Mouse (Mus musculus) CH12.LX (cell line): Measurements from ENCODE around the gene Dgka.

Source experiments
- CTCF ChIP-seq, 2 experiments: IDR thresholded peaks in 1 of 2; conservative IDR thresholded peaks in 1 of 2; 2 replicates each; pipeline ENCODE4 v1.5.1; 2011 to 2012; ENCODE audit warnings: low read depth in 2 of 2, low read length in 2 of 2, improper control_type of control experiment in 1 of 2, inconsistent platforms in 1 of 2, mild to moderate bottlenecking in 1 of 2, moderate library complexity in 1 of 2
- MAFK ChIP-seq: IDR thresholded peaks from 2 replicates; pipeline ENCODE4 v1.6.1; 2011; ENCODE audit warnings: low read length, improper control_type of control experiment; ENCODE audit not compliant: insufficient replicate concordance

DNA sequence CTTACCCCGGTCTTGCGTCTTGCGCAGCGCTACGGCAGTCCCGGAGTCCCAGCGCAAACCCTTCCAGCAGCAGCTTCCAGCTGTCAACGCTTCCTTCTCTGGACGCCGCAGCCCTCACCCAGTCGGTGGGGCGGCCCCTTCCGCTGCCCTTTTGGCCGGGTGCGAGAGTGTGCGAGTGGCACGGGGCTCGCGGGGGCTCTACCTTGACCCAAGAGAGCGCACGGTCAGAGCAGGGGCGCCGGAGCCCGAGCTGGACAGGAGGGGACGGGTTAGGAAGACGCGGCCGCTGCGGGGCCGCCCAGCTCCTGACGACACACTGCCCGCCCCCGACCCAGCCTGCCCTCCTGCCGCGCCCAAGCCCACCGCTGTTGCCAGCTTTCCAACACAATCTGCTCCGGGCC is 864 bp downstream of the Dgka start:
- TF ChIP-seq CTCF (conservative IDR thresholded peaks at IDR 0.05 in 1 of 2, IDR thresholded peaks at IDR 0.05 in 1 of 2; ENCODE audit: low read depth in 2 of 2, low read length in 2 of 2) (no peak), MAFK (no peak)
